Mouse (Mus musculus) lung, embryonic 14.5 days (tissue): ENCODE data around the gene Gnl1. TPM values are rescaled to one million over a fixed set of nuclear protein-coding genes. Genes with fewer than 3 reads are reported as not detected.
"Not testable (repeated sequence)": the region's sequence is repeated elsewhere in the genome, so short reads cannot be mapped to it uniquely, and the experiment has no call there.

Experiments
- ATAC-seq: fragments of 200-750 bp; cut with Nextera tagmentation; 2 replicates; pipeline ENCODE4 v1.8.0; 2017; ENCODE audit warnings: mild to moderate bottlenecking, moderate TSS enrichment, moderate library complexity; ENCODE audit not compliant: insufficient read depth
- DNase-seq: peaks from one replicate; pipeline ENCODE4 v3.0.0-alpha.2; 2015
- H3K27ac ChIP-seq: fragments of 300-500 bp; sonication (generic); 2 replicates; pipeline ENCODE4 v1.5.1; 2014; ENCODE audit warnings: low read depth, mild to moderate bottlenecking, moderate library complexity
- H3K27me3 ChIP-seq: fragments of 300-500 bp; sonication (generic); 2 replicates; pipeline ENCODE4 v1.6.1; 2014; ENCODE audit warnings: low read length, control low read depth; ENCODE audit not compliant: insufficient read depth
- H3K36me3 ChIP-seq: fragments of 300-500 bp; sonication (generic); 2 replicates; pipeline ENCODE4 v1.6.1; 2014; ENCODE audit warnings: control low read depth; ENCODE audit not compliant: insufficient read depth
- H3K4me1 ChIP-seq: fragments of 300-500 bp; sonication (generic); 2 replicates; pipeline ENCODE4 v1.6.1; 2014; ENCODE audit warnings: antibody characterized with exemption, control low read depth; ENCODE audit not compliant: insufficient read depth
- H3K4me2 ChIP-seq: fragments of 300-500 bp; sonication (generic); 2 replicates; pipeline ENCODE4 v1.6.1; 2014; ENCODE audit warnings: mild to moderate bottlenecking
- H3K4me3 ChIP-seq: fragments of 300-500 bp; sonication (generic); 2 replicates; pipeline ENCODE4 v1.5.1; 2014; ENCODE audit warnings: low read depth, low read length
- H3K9ac ChIP-seq: fragments of 300-500 bp; sonication (generic); 2 replicates; pipeline ENCODE4 v1.6.1; 2014
- H3K9me3 ChIP-seq: fragments of 300-500 bp; sonication (generic); 2 replicates; pipeline ENCODE4 v1.6.1; 2016; ENCODE audit warnings: low read depth, low read length, control low read depth
- CTCF ChIP-seq: IDR thresholded peaks from 2 replicates; pipeline ENCODE4 v1.5.1; 2016; ENCODE audit warnings: antibody characterized with exemption, low read depth
- WGBS: fragments of 180-500 bp; shearing (Covaris S2); extraction: QIAGEN DNeasy Blood & Tissue Kit; methylation state at CpG from one replicate; pipeline ENCODE4 v1.1.7; 2014; 5-methylcytosine and 5-hydroxymethylcytosine counted together
- polyA plus RNA-seq: library from polyadenylated mRNA; unstranded; fragments of >200 nt; fragmentation: Nextera tagmentation; extraction: Ambion mirVana; gene quantifications from 2 replicates; pipeline ENCODE4 v1.2.1, GENCODE M21; 2014

Gnl1 gene
- polyA plus RNA-seq, 1 experiment from 2014 or later = 46.4 TPM

GRCm38 (mm10) chr17:36022922-36023321 lies 43.3 kb downstream of the Gnl1 start:
- Histone ChIP-seq H3K27ac (peak overlapping the region; percentile 18; the same call in 1 of the 2 replicates), H3K36me3 (no peaks in the 10 kb centered on the region), H3K4me1 (0 out of 2 replicates have a peak, but pooled peaks cover 12% of the 10 kb centered on the region), H3K27me3 (no peaks in the 10 kb centered on the region), H3K4me3 (no peak overlapping the region), H3K9ac (no peak overlapping the region), H3K9me3 (no peaks in the 10 kb centered on the region), H3K4me2 (no peak overlapping the region)
- 81% methylated on average over 6 of the region's 6 CpGs for WGBS
- no peak for TF ChIP-seq CTCF
- DNase-seq = no peak
- ATAC-seq = no peak

- TF ChIP-seq CTCF = no peak
- no peak overlapping the region for H3K9ac ChIP-seq
- H3K36me3 ChIP-seq = no peaks in the 10 kb centered on the region
- H3K4me3 ChIP-seq = no peak overlapping the region
- WGBS = 48% methylated on average over 9 of the region's 9 CpGs
- peak; percentile 34 for DNase-seq
- H3K27me3 ChIP-seq = no peaks in the 10 kb centered on the region
- H3K4me1 ChIP-seq = 0 out of 2 replicates have a peak, but pooled peaks cover 12% of the 10 kb centered on the region
- H3K4me2 ChIP-seq = no peak overlapping the region
- ATAC-seq = peak; percentile 53; the same call in 1 of the 2 replicates
- no peaks in the 10 kb centered on the region for H3K9me3 ChIP-seq
- H3K27ac ChIP-seq = peak overlapping the region; percentile 76
Measured at GRCm38 (mm10) chr17:36023710-36024654, 44.3 kb downstream of the Gnl1 start.

GRCm38 (mm10) chr17:36025197-36025596 lies 45.5 kb downstream of the Gnl1 start:
- H3K4me1 ChIP-seq = 0 out of 2 replicates have a peak, but pooled peaks cover 12% of the 10 kb centered on the region
- no peaks in the 10 kb centered on the region for H3K27me3 ChIP-seq
- H3K36me3 ChIP-seq = no peaks in the 10 kb centered on the region
- ATAC-seq (no peak), DNase-seq (no peak)
- no peaks in the 10 kb centered on the region for H3K9me3 ChIP-seq
- no peak for TF ChIP-seq CTCF
- H3K27ac ChIP-seq = no peak overlapping the region
- no peak overlapping the region for H3K4me3 ChIP-seq
- WGBS = 44% methylated on average over 5 of the region's 5 CpGs
- no peak overlapping the region for H3K4me2 ChIP-seq
- H3K9ac ChIP-seq = no peak overlapping the region

GRCm38 (mm10) chr17:36025901-36026300 lies 46.2 kb downstream of the Gnl1 start:
- ATAC-seq = no peak
- WGBS = 47% methylated on average over 4 of the region's 4 CpGs
- no peak overlapping the region for H3K27ac ChIP-seq
- H3K9ac ChIP-seq = no peak overlapping the region
- DNase-seq = no peak
- no peaks in the 10 kb centered on the region for H3K27me3 ChIP-seq
- H3K9me3 ChIP-seq = no peaks in the 10 kb centered on the region
- H3K4me3 ChIP-seq = no peak overlapping the region
- H3K4me2 ChIP-seq = no peak overlapping the region
- H3K36me3 ChIP-seq = no peaks in the 10 kb centered on the region
- no peak for TF ChIP-seq CTCF
- H3K4me1 ChIP-seq = 0 out of 2 replicates have a peak, but pooled peaks cover 9% of the 10 kb centered on the region

- Histone ChIP-seq H3K36me3 (no peaks in the 10 kb centered on the region), H3K27me3 (no peaks in the 10 kb centered on the region; the same call in none of the 2 replicates), H3K4me1 (0 out of 2 replicates have a peak, but pooled peaks cover 9% of the 10 kb centered on the region), H3K9ac (no peak overlapping the region), H3K4me3 (no peak overlapping the region), H3K9me3 (no peaks in the 10 kb centered on the region), H3K27ac (no peak overlapping the region), H3K4me2 (no peak overlapping the region)
- DNase-seq = no peak
- no peak for TF ChIP-seq CTCF
- no peak for ATAC-seq
- 77% methylated on average over 4 of the region's 4 CpGs for WGBS
Measured at GRCm38 (mm10) chr17:36027663-36028062, 48.0 kb downstream of the Gnl1 start.

GRCm38 (mm10) chr17:36028879-36029619 lies 49.4 kb downstream of the Gnl1 start:
- Histone ChIP-seq H3K9me3 (no peaks in the 10 kb centered on the region), H3K27me3 (no peaks in the 10 kb centered on the region; the same call in none of the 2 replicates), H3K27ac (no peak overlapping the region), H3K36me3 (no peaks in the 10 kb centered on the region), H3K4me2 (no peak overlapping the region), H3K4me3 (no peak overlapping the region), H3K9ac (no peak overlapping the region), H3K4me1 (no peaks in the 10 kb centered on the region)
- 86% methylated on average over 7 of the region's 7 CpGs for WGBS
- TF ChIP-seq CTCF = no peak
- ATAC-seq (no peak), DNase-seq (no peak)

GRCm38 (mm10) chr17:36030046-36030702 lies 50.5 kb downstream of the Gnl1 start:
- H3K9me3 ChIP-seq, H3K4me3 ChIP-seq, H3K36me3 ChIP-seq, H3K4me2 ChIP-seq, ATAC-seq, H3K27ac ChIP-seq, DNase-seq, H3K9ac ChIP-seq, H3K4me1 ChIP-seq, H3K27me3 ChIP-seq: not testable (repeated sequence)
- 68% methylated on average over 2 of the region's 4 CpGs for WGBS

GRCm38 (mm10) chr17:36030703-36031582 lies 51.3 kb downstream of the Gnl1 start:
- not testable (repeated sequence) for H3K27me3 ChIP-seq, H3K4me1 ChIP-seq, DNase-seq, H3K9me3 ChIP-seq, H3K27ac ChIP-seq, ATAC-seq, H3K9ac ChIP-seq, H3K36me3 ChIP-seq
- WGBS = 53% methylated on average over 8 of the region's 8 CpGs
- Histone ChIP-seq H3K4me2 (peak overlapping the region; percentile 80), H3K4me3 (peak overlapping the region; percentile 41; the same call in 1 of the 2 replicates)
